Mouse (Mus musculus): ENCODE data around the gene S1pr3.

The S1pr3 gene

DNA sequence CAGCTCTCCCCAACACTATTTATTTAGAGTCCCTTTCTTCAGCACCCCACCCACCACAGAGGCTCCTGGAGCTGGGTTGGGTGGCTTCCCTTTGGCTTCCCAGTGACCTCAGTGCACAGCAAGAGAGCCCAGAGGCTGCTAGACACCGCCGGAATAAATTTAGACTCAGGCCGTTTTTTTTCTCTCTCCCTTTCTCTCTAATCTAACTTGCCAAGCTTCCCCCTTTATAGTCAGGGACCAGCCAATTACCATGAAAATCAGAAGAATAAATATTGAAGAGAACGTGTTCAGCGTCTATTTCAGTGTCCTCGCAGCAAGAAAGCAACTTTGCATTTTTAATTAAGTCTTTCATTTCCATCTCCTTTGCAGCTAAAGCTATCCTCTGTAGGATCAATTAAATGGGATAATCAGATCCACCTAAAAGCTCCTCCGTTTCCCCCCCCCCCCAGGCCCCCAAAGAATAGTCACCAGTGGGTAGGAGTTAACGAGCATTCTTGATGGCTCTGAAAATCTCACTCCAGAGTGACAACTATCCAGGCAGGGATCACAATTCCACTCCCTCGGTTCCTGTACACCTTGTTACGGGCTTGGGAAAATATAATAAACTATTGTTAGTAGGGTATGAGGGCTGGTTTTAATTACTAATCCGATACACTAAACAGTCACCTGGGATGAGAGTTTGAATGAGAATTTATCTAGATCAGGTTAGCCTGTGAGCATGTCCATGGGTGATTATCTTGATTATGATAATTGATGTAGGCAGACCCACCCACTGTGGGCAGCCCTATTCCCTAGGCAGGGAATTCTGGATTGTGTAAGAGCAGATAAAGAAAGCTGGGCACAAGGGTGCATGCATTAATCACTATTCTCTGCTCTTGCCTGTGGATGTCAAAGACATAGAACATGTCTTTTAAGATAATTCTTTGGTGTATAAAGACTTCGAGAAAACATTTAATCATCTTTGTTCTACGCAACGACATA, 29.0 kb downstream of the S1pr3 start:
- no peak for DNase-seq (ENCODE audit: extremely low read depth, insufficient read length, low spot score)

DNA sequence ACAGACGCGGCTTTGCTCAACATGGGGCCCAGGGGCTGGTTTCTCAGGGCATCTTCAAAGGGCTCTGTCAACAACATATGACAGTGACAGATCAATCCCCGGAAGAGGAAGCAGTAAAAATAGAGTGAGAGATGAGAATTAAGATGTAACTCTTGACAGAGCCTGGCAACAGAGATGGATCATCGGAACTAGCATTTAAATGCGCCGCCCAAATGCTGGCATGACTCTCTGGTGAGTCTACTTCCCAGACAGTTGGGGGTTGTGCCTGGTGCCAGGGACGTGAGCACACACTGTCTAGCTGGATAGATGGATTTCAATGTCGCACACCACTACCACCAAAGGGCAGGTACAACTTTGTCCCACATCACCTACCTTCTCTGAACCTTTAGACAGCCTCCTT, 34.5 kb downstream of the S1pr3 start:
- DNase-seq (ENCODE audit: extremely low read depth, insufficient read length, low spot score), result no peak

DNA sequence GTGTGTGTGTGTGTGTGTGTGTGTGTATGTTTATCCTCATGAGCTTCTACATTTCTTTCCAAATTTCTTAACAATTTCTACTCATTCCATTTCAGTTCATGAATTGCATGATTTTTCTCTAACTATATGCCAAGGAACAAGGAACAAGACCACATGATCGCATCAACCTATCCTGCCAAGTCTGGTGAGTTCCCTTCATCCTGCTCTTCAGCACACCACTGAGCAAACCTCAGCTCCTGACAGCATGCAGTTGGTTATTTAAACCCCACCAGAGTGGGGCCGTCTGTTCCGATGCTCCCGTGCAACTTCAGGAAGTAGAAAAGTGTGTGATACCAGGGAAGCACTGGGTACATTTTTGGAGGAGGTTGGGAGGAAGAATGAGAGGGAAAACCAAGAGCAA, 38.1 kb downstream of the S1pr3 start:
- DNase-seq (ENCODE audit: extremely low read depth, insufficient read length, low spot score), result no peak

DNA sequence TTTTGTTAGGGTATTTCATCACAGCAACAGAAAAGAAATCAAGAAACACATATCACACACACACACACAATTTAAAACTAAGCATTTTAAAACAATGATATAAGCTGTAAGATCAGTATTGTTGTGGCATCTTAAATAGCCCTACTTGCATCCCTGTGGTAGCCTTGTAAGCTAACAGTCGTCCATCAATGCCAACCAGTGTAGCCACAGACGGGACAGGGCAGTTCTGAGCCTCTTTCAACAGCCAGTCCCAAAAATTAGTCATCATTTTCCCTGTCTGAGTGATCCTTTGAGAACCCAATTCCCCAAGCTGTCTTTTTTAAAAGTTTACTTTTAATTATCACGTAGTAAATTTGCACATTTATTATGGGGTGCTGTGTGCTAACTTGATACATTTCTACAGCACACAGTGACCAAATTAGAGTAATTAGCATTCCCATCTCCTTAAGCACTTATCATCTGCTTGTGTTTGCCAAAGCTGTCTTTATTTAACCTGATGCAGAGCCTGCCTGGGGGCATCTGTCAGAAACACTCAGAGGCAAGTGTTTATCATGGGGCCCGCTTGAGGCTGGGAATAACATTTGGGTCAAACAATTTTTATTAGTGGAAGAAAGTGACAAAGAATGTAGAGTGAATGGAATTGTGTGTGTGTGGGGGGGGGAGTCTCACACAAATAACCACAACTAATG, 47.9 kb downstream of the S1pr3 start:
- DNase-seq (ENCODE audit: extremely low read depth, insufficient read length, low spot score), result no peak

DNA sequence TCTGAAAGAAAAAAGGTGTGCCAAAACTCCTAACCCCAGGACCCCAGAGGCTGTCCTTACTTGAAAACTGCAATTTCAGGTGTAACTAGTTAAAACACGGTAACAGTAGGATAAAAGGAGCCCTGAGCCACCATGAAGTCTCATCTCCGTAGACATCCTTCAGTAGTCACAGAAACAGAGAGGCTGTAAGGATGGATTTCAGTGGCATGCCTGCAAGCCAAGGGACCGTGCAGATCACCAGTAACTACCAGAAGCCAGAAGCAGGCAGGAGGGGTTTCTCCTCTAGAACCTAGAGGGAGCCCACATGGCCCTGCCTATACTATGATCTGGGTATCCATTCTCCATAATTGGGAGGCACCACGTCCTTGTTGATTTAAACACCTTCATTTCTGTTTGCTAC, 55.9 kb downstream of the S1pr3 start:
- DNase-seq (ENCODE audit: extremely low read depth, insufficient read length, low spot score), result no peak

DNA sequence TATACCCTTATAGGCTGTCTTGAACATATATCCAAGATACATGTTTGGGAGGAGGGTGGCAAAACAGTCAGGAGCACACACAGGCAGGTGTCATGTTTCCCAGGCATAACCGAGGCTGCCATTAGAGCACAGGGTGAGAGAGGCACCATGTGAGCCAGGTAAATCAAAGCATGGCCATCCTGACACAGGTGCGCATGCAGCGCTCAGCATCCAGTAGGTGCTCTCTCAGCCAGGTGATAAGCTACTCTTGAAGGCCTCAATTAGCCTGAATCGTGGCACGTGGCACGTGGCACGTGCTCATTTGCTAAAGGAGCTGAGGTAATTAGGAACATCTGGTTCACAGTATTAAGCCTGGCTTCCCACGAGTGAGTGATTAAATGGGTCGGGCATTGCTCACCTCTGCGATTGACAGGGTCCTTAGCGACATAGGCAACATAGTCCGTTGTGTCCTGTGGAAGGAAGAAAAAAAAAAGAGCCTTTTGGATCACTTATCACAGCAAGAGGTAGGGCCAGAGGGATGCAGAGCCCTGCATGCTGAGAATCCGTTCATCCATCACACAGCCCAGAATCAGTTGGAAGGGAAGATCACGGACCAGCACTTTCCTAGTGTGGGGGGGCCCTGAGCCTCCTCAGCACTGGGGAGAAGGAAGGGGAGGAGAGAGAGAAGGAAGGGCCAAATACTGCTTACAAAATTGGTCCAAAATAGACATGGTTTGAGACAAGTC, 57.8 kb downstream of the S1pr3 start:
- no peak for DNase-seq (ENCODE audit: extremely low read depth, insufficient read length, low spot score)

DNA sequence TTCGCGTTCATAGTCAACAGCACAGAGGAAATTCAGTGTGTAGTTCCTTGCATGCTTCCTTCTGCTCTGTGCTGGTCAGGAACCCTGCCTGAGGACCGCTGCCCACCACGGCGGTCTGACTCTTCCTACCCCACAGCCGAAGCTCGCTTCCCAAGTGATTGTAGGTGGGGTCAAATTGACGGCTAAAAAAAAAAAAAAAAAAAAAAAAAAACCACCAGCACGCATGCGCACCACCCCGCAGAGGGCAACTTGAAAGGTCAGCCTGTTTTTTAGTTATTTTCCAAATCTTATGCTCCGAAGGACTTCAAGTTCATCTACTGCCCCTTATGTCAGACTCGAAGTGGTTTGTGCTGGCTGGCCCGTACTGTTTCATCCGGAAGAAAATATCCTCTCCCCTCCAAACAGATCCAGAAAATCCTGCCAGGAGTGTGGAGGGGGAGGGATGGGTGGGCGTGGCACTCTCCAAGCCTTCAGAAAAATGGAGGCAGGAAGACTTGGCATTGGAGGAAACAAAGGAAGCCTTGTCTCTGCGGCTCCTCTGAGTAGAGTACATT, 60.3 kb downstream of the S1pr3 start:
- DNase-seq (ENCODE audit: extremely low read depth, insufficient read length, low spot score), result no peak
